Mouse (Mus musculus): Measurements from ENCODE around the gene Car1. TPM values are rescaled to one million over a fixed set of nuclear protein-coding genes. Genes with fewer than 3 reads are reported as not detected.
"Not testable (repeated sequence)": the region's sequence is repeated elsewhere in the genome, so short reads cannot be mapped to it uniquely, and the experiment has no call there.

The Car1 gene
- polyA plus RNA-seq, 1 experiment = not detected

DNA sequence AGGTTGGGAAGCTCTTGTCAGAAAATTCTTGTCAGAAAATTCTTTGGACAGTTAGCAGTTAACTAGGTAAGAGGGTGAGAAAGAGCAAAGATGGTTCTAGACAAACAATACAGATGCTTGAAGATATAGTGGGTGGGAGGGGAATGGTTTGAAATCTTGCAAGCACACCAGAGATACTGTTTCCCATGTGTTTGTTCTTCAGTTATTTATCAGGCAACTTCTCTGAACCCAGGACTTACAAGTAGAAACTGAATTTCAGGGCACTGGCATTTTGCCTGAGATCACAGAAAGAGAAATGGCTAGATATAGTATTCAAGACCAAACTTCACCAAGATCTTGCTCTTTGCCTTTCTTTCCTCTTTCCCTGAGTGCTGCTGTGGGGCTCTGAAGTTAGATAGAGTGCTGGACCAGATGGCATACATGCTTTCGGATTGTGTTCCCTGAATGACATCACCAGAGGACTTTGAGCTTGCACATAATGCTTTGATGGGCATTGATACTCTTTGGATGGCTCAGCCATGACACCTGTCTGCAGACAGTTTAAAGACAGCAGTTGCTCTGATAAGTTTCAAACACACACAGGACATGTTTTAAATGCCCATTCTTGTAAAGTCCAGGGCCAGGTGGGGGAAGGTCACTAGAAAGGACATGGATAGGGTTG is 11.8 kb upstream of the Car1 start:
- H3K27ac ChIP-seq (ENCODE audit: insufficient read depth, low read length) = no peak overlapping the region
- TF ChIP-seq POLR2A (IDR thresholded peaks at IDR 0.05; ENCODE audit: low read depth, low read length) (no peak), CTCF (IDR thresholded peaks at IDR 0.05; ENCODE audit: borderline replicate concordance, insufficient read depth, low read length) (no peak)

GRCm38 (mm10) chr3:14815396-14815795 is 7.2 kb upstream of the Car1 start:
- not testable (repeated sequence) for H3K4me1 ChIP-seq (ENCODE audit: control insufficient read depth, insufficient read depth, low read length); H3K4me3 ChIP-seq (ENCODE audit: insufficient read depth, low read length); H3K27ac ChIP-seq (ENCODE audit: insufficient read depth, low read length)

More for the DNA sequence above, 11.8 kb upstream of the Car1 start:
- no peak overlapping the region for H3K4me3 ChIP-seq (ENCODE audit: insufficient read depth, low read length)
- H3K4me1 ChIP-seq (ENCODE audit: control insufficient read depth, insufficient read depth, low read length) = no peaks in the 10 kb centered on the region

- H3K4me3 ChIP-seq (ENCODE audit: insufficient read depth, low read length) = no peak overlapping the region
- H3K4me1 ChIP-seq (ENCODE audit: control insufficient read depth, insufficient read depth, low read length) = no peaks in the 10 kb centered on the region
- H3K27ac ChIP-seq (ENCODE audit: insufficient read depth, low read length) = no peak overlapping the region
- no peak for TF ChIP-seq CTCF (IDR thresholded peaks at IDR 0.05; ENCODE audit: borderline replicate concordance, insufficient read depth, low read length)
Measured at GRCm38 (mm10) chr3:14806702-14807101, 1.5 kb downstream of the Car1 start.

DNA sequence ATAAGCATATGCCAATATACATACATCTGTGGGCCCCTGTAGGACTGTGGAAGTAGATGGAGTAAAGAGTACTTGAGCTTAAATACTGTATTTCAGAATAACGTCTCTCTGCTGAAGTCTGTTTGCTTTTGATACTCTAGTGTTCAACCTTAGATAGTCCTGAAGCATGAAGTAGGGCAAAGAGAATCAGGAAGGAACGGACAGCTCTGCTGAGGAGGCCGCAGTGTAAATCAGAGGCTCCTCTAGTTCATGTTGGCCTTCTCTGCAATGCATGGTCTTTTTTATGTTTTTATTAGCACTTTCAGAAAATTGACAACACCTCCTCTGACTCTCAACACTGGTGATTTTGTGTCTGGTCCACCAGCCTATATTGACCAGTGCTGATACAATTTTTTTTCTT is 2.2 kb downstream of the Car1 start:
- Histone ChIP-seq H3K27ac (ENCODE audit: insufficient read depth, low read length) (no peak overlapping the region), H3K4me1 (ENCODE audit: control insufficient read depth, insufficient read depth, low read length) (no peaks in the 10 kb centered on the region), H3K4me3 (ENCODE audit: insufficient read depth, low read length) (no peak overlapping the region)
- TF ChIP-seq CTCF (IDR thresholded peaks at IDR 0.05; ENCODE audit: borderline replicate concordance, insufficient read depth, low read length) = no peak
- no peak for TF ChIP-seq POLR2A (IDR thresholded peaks at IDR 0.05; ENCODE audit: low read depth, low read length)

DNA sequence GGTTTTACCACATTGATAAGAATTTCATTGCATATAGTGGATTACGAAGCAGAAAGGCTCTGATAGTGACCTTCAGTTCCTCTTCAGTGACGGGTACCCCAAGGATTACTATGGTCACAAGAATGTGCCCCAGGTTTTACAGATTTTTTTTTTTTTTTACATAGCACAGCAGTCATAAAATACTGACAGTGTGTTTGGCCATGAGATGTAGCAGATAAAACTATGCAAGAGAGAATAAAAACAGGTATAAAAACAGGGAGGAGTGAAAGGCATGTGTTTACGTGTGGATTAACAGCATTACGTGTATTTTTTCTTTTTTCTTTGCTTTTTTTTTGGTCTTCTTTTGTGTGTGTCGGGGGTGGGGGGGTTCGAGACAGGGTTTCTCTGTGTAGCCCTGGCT is 3.3 kb downstream of the Car1 start:
- Histone ChIP-seq H3K4me3 (ENCODE audit: insufficient read depth, low read length) (no peak overlapping the region), H3K4me1 (ENCODE audit: control insufficient read depth, insufficient read depth, low read length) (no peaks in the 10 kb centered on the region), H3K27ac (ENCODE audit: insufficient read depth, low read length) (no peak overlapping the region)
- TF ChIP-seq CTCF (IDR thresholded peaks at IDR 0.05; ENCODE audit: borderline replicate concordance, insufficient read depth, low read length) = no peak
- no peak for TF ChIP-seq POLR2A (IDR thresholded peaks at IDR 0.05; ENCODE audit: low read depth, low read length)

GRCm38 (mm10) chr3:14797069-14797468 is 11.1 kb downstream of the Car1 start:
- no peak overlapping the region for H3K27ac ChIP-seq (ENCODE audit: insufficient read depth, low read length)
- no peak overlapping the region for H3K4me3 ChIP-seq (ENCODE audit: insufficient read depth, low read length)
- TF ChIP-seq CTCF (IDR thresholded peaks at IDR 0.05; ENCODE audit: borderline replicate concordance, insufficient read depth, low read length) (no peak), POLR2A (IDR thresholded peaks at IDR 0.05; ENCODE audit: low read depth, low read length) (no peak)
- H3K4me1 ChIP-seq (ENCODE audit: control insufficient read depth, insufficient read depth, low read length) = no peaks in the 10 kb centered on the region

DNA sequence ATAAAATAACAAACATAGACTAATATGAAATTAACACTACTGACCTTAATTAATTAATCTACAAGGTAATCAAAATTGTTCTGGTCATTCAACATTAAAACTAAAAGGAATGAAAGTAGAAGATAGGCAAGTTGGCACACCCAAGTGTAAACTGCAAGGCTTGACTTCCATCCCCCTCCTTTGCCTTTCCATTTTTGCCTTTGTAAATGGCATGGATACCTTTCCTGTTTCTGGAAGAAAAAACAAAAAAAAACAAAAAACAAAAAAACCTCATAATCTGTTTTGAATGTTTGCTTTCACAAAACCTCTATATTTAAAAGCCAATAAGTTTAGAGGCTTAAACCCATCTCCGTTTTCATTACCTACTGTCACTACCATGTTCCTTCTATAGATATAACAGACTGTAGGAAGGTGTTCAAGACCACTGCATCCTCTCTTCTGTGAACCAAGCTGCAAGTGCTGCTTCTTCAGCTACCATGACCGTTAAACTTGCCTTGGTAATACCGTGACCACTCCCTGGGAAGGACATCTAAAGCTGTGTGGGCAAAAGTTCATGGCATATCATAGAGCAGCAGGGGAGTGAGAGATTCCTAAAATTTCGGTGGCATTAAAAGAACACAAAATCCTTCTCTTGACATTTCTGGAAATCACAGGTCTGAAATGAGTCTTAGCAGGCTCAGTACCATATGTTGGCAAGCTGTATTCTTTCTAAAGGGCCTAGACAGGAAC is 12.7 kb downstream of the Car1 start:
- no peaks in the 10 kb centered on the region for H3K4me1 ChIP-seq (ENCODE audit: control insufficient read depth, insufficient read depth, low read length)
- H3K4me3 ChIP-seq (ENCODE audit: insufficient read depth, low read length) = no peak overlapping the region
- no peak for TF ChIP-seq POLR2A (IDR thresholded peaks at IDR 0.05; ENCODE audit: low read depth, low read length)
- no peak for TF ChIP-seq CTCF (IDR thresholded peaks at IDR 0.05; ENCODE audit: borderline replicate concordance, insufficient read depth, low read length)
- no peak overlapping the region for H3K27ac ChIP-seq (ENCODE audit: insufficient read depth, low read length)

GRCm38 (mm10) chr3:14792032-14792431 is 16.1 kb downstream of the Car1 start:
- H3K4me1 ChIP-seq (ENCODE audit: control insufficient read depth, insufficient read depth, low read length) = no peaks in the 10 kb centered on the region

DNA sequence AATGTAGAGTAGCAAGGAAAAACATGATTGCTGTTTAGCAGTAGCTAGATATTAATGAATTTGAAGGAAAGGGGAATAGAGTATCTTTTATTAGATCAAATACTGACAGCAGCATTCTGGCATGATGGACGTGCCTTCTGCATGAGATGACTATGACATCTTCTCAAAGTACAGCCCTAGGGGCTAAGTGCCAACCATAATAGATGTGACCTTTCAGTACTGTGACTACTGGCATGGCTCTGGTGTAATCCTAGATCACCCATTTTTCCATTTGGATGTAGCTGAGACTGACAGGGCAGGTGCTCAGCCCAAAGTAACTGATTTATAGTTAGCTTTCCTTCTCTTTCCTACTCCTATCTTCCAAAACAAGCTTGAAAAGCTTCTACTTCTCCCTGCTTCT is 20.6 kb downstream of the Car1 start:
- Histone ChIP-seq H3K27ac (ENCODE audit: insufficient read depth, low read length) (no peak overlapping the region), H3K4me1 (ENCODE audit: control insufficient read depth, insufficient read depth, low read length) (no peaks in the 10 kb centered on the region), H3K4me3 (ENCODE audit: insufficient read depth, low read length) (no peak overlapping the region)
- TF ChIP-seq CTCF (IDR thresholded peaks at IDR 0.05; ENCODE audit: borderline replicate concordance, insufficient read depth, low read length) (no peak), POLR2A (IDR thresholded peaks at IDR 0.05; ENCODE audit: low read depth, low read length) (no peak)

More at GRCm38 (mm10) chr3:14792032-14792431, 16.1 kb downstream of the Car1 start:
- no peak overlapping the region for H3K4me3 ChIP-seq (ENCODE audit: insufficient read depth, low read length)
- TF ChIP-seq CTCF (IDR thresholded peaks at IDR 0.05; ENCODE audit: borderline replicate concordance, insufficient read depth, low read length) (no peak), POLR2A (IDR thresholded peaks at IDR 0.05; ENCODE audit: low read depth, low read length) (no peak)
- no peak overlapping the region for H3K27ac ChIP-seq (ENCODE audit: insufficient read depth, low read length)

DNA sequence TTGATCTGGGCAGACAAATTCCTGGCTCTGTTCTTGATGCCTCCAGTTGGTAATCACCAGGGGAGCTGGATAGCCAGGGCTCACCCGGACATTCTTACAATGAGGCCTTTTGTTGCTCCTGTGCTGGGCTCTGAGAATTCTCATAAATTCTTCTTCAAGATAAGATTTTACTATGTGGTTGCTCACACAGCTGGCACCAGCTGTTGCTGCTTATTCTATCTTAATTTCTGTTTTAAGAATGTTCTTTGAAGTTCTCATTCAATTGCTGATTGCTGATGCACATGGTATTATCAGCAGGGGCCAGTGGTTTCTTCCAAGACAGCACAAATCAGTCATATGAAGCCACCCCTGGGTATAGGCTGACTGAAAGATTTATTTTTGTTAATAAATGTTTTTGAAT is 21.0 kb downstream of the Car1 start:
- Histone ChIP-seq H3K4me1 (ENCODE audit: control insufficient read depth, insufficient read depth, low read length) (no peaks in the 10 kb centered on the region), H3K4me3 (ENCODE audit: insufficient read depth, low read length) (no peak overlapping the region), H3K27ac (ENCODE audit: insufficient read depth, low read length) (no peak overlapping the region)
- TF ChIP-seq CTCF (IDR thresholded peaks at IDR 0.05; ENCODE audit: borderline replicate concordance, insufficient read depth, low read length) (no peak), POLR2A (IDR thresholded peaks at IDR 0.05; ENCODE audit: low read depth, low read length) (no peak)
